Mouse (Mus musculus) lung, postnatal 0 days (tissue): ENCODE measurements around the gene Hoxc11. TPM values are rescaled to one million over a fixed set of nuclear protein-coding genes. Genes with fewer than 3 reads are reported as not detected.

Source experiments
- ATAC-seq: fragments of 200-750 bp; cut with Nextera tagmentation; 2 replicates; pipeline ENCODE4 v1.8.0; 2017; ENCODE audit warnings: moderate library complexity
- DNase-seq: peaks from one replicate; pipeline ENCODE4 v3.0.0-alpha.2; 2016; ENCODE audit warnings: low spot score
- H3K27ac ChIP-seq: fragments of 300-500 bp; sonication (generic); 2 replicates; pipeline ENCODE4 v1.5.1; 2014; ENCODE audit warnings: antibody characterized with exemption, mild to moderate bottlenecking, low read length, mixed read lengths
- H3K27me3 ChIP-seq: fragments of 300-500 bp; sonication (generic); replicated peaks from 2 replicates; pipeline ENCODE4 v1.6.1; 2014; ENCODE audit warnings: low read length, mixed read lengths; ENCODE audit not compliant: insufficient read depth
- H3K36me3 ChIP-seq: fragments of 300-500 bp; sonication (generic); 2 replicates; pipeline ENCODE4 v1.6.1; 2014; ENCODE audit warnings: low read length, mixed read lengths; ENCODE audit not compliant: insufficient read depth
- H3K4me1 ChIP-seq: fragments of 300-500 bp; sonication (generic); 2 replicates; pipeline ENCODE4 v1.6.1; 2014; ENCODE audit warnings: antibody characterized with exemption, low read depth, low read length, mixed read lengths; ENCODE audit not compliant: insufficient read depth
- H3K4me2 ChIP-seq: fragments of 300-500 bp; sonication (generic); replicated peaks from 2 replicates; pipeline ENCODE4 v1.6.1; 2014; ENCODE audit warnings: low read depth, mild to moderate bottlenecking, low read length, moderate library complexity, mixed read lengths
- H3K4me3 ChIP-seq: fragments of 300-500 bp; sonication (generic); 2 replicates; pipeline ENCODE4 v1.5.1; 2014; ENCODE audit warnings: low read depth, low read length
- H3K9ac ChIP-seq: fragments of 300-500 bp; sonication (generic); replicated peaks from 2 replicates; pipeline ENCODE4 v1.6.1; 2014; ENCODE audit warnings: low read depth, mild to moderate bottlenecking
- H3K9me3 ChIP-seq: fragments of 300-500 bp; sonication (generic); 2 replicates; pipeline ENCODE4 v1.6.1; 2016; ENCODE audit warnings: low read length, mixed read lengths
- CTCF ChIP-seq: IDR thresholded peaks from 2 replicates; pipeline ENCODE4 v1.5.1; 2016; ENCODE audit warnings: antibody characterized with exemption, mild to moderate bottlenecking
- EP300 ChIP-seq: IDR thresholded peaks from 2 replicates; pipeline ENCODE4 v1.6.1; 2016; ENCODE audit warnings: antibody characterized with exemption, mild to moderate bottlenecking, control low read depth
- WGBS: fragments of 180-500 bp; shearing (Covaris S2); extraction: QIAGEN DNeasy Blood & Tissue Kit; methylation state at CpG from one replicate; pipeline ENCODE4 v1.1.7; 2014; 5-methylcytosine and 5-hydroxymethylcytosine counted together
- polyA plus RNA-seq: library from polyadenylated mRNA; unstranded; fragments of >200 nt; fragmentation: Nextera tagmentation; extraction: Ambion mirVana; gene quantifications from 2 replicates; pipeline ENCODE4 v1.2.1, GENCODE M21; 2015

Hoxc11 gene
- polyA plus RNA-seq, 1 experiment from 2014 or later, result not detected

DNA sequence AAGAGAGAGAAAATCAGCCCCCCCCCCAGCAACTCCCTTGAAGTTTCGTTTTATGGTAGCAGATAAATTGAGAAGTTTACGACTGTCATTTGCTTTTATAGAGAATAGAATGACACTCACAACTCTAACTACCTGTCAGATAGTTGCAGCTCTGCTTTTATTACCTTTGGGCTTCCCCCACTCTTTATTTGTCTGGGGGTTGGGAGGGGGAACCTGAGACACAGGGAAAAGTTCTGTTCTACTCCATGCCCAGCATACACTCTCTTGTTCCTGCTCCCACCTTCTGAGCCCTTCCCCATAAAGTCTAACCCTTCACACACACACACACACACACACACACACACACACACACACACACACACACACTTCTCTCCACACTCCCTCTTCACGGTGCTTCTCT, 38.6 kb downstream of the Hoxc11 start:
- Histone ChIP-seq H3K36me3 (no peaks in the 10 kb centered on the region), H3K4me1 (no peaks in the 10 kb centered on the region), H3K27me3 (peaks cover 90% of the 10 kb centered on the region), H3K9me3 (no peaks in the 10 kb centered on the region), H3K27ac (no peak overlapping the region), H3K4me2 (no peak overlapping the region), H3K9ac (no peak overlapping the region), H3K4me3 (no peak overlapping the region)
- DNase-seq (no peak), ATAC-seq (no peak)
- 0% methylated on average over 3 of the region's 3 CpGs for WGBS
- TF ChIP-seq EP300, result no peak
- no peak for TF ChIP-seq CTCF

DNA sequence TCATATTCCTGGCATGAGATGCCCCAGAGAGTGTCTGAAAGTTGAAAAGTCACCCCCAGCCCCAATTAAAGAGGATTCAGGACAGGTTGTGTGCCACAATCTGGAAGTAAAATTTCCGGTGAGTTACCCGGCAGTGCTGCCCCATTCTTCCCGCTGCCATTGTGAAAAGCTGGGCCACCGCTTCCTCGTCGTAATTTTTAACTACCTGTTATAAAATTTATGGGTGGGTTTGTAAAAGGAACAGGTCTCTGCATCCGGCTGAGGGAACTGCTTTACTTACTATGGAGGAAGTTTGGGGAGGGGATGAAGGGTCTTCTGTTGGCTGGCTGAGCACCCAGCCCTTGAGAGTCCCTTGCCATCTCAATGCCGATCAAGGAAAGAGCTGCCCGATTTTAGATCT, 42.3 kb downstream of the Hoxc11 start:
- no peak overlapping the region for H3K9ac ChIP-seq
- H3K4me3 ChIP-seq, result no peak overlapping the region
- ATAC-seq (no peak), DNase-seq (no peak)
- no peaks in the 10 kb centered on the region for H3K36me3 ChIP-seq
- no peak overlapping the region for H3K4me2 ChIP-seq
- no peak for TF ChIP-seq EP300
- no peak for TF ChIP-seq CTCF
- H3K27ac ChIP-seq, result no peak overlapping the region
- peaks cover 93% of the 10 kb centered on the region for H3K27me3 ChIP-seq
- no peaks in the 10 kb centered on the region for H3K9me3 ChIP-seq
- under 1% methylated on average over 9 of the region's 9 CpGs for WGBS
- H3K4me1 ChIP-seq, result no peaks in the 10 kb centered on the region

DNA sequence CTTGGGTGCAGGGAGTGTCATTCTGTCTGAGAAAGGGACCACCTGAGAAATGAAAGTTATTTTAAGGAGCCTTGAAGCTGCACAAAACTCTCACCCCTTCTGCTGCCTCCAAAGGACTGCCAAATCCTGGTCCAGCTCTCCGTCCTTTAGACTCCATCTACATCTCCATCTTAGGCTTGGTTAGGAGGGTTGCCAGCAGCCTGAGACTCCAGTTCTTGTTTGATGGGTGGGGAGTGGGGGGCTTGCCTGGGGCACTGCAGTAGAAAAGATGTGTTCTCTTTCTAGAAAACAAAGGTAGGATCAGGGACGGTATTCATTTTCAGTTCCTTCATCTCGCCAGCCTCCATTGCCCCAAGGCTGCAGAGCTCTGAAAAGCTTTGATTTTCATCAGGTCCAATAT, 43.2 kb downstream of the Hoxc11 start:
- no peak overlapping the region for H3K27ac ChIP-seq
- no peaks in the 10 kb centered on the region for H3K36me3 ChIP-seq
- no peak for ATAC-seq
- no peak for DNase-seq
- no peaks in the 10 kb centered on the region for H3K4me1 ChIP-seq
- no peak overlapping the region for H3K4me2 ChIP-seq
- no peaks in the 10 kb centered on the region for H3K9me3 ChIP-seq
- 0% methylated on average over 3 of the region's 3 CpGs for WGBS
- TF ChIP-seq CTCF (no peak), EP300 (no peak)
- no peak overlapping the region for H3K9ac ChIP-seq
- no peak overlapping the region for H3K4me3 ChIP-seq
- H3K27me3 ChIP-seq, result peaks cover 93% of the 10 kb centered on the region

DNA sequence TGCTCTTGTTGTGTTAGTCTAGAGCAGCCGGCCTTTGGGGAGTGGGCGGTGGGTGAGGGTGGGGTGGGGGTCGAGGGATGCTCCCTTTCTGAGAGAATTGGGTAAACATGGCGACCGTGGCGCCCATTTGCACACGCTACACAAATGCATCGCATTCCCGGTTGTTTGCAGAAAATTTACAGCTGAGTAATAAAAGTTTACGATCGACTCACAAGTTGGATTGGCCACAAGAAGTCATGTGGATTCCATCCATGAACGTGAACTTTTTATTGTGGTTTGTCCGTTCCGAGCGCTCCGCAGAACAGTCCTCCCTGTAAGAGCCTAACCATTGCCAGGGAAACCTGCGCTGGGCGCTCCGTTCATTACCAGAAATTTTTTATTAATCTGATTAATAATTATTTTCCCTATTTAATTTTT, 43.7 kb downstream of the Hoxc11 start, which contains the start of gene Hoxc6:
TSS of gene Hoxc6 (plus strand) at position 319 of the 417 bp plus-strand sequence.
- TF ChIP-seq EP300 (no peak), CTCF (no peak)
- Histone ChIP-seq H3K27me3 (peaks cover 93% of the 10 kb centered on the region), H3K4me1 (no peaks in the 10 kb centered on the region), H3K9me3 (no peaks in the 10 kb centered on the region), H3K4me3 (peak within 1 kb of the TSS; percentile 31; the same call in 1 of the 2 replicates), H3K36me3 (no peaks in the 10 kb centered on the region), H3K27ac (no peak within 1 kb of the TSS), H3K4me2 (peak within 1 kb of the TSS; percentile 68), H3K9ac (no peak within 1 kb of the TSS)
- DNase-seq (no peak), ATAC-seq (no peak)
- WGBS, result 3% methylated on average over 19 of the region's 19 CpGs

DNA sequence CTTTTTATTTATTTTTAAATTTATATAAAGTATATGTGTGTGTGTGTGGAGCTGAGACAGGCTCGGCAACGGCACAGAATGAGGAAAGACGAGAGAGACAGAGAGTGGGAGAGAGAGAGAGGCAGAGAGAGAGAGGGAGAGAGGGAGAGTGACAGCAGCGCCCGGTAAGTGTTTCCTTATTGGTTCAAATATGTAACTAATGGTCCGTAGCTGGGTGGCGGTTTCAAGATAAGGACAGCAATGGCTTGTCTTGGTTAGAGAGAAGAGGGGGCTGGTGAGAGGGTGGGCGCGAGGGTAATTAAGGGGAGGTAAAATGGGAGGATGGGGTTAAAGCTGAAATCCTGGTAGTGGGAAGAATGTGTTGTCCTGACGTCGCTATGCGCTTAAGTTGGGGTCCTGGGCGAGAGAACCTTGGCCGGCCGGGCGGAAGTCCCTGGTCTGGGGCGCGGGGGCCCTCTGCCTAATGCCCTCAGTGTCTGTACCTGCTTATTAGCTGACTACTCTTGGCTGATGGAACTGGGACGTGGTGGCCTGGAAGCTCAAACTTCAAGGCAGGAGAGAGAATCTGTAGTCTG, 44.5 kb downstream of the Hoxc11 start:
- WGBS, result under 1% methylated on average over 19 of the region's 19 CpGs
- peak overlapping the region; percentile 68 for H3K4me2 ChIP-seq
- no peak for TF ChIP-seq CTCF
- TF ChIP-seq EP300, result no peak
- DNase-seq (no peak), ATAC-seq (no peak)
- no peaks in the 10 kb centered on the region for H3K9me3 ChIP-seq
- 0 out of 2 replicates have a peak overlapping the region, but pooled peaks have one; percentile 31 for H3K4me3 ChIP-seq
- no peaks in the 10 kb centered on the region for H3K4me1 ChIP-seq
- H3K36me3 ChIP-seq, result no peaks in the 10 kb centered on the region
- H3K27ac ChIP-seq, result no peak overlapping the region
- H3K9ac ChIP-seq, result no peak overlapping the region
- peaks cover 94% of the 10 kb centered on the region for H3K27me3 ChIP-seq

DNA sequence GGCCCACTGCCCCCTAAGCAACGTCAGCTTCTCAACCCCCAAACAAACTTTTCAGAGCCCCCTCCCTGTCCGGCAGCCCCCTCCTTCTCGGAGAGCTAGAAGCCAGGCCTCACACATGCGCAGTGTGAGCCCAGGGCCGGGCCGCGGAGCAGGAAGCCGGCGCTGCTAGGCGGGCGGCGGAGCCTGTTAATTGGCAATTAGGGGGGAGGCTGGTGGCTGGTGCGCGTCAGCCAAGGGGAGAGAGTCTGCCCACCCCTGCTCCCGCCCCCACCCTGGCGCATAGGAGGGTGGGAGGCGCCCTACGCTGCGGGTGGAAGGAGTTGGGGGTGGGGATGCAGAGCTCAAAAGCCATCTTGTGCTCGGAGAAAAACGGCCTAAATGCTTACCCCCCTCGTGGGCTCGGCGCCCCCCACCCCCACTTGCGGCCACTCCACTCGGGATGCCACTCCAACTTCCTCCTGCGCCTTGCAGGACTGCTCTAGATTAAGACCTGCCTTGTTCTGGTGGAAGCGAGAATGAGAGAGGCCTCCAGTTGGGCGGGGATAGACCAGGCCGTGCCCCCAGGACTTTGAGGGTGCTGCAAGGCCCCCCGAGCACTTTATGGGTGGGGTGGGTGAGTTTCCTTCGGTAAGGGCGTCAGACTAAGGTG, 45.1 kb downstream of the Hoxc11 start:
- 1% methylated on average over 33 of the region's 33 CpGs for WGBS
- Histone ChIP-seq H3K36me3 (no peaks in the 10 kb centered on the region), H3K4me2 (peak overlapping the region; percentile 68), H3K9ac (no peak overlapping the region), H3K27ac (no peak overlapping the region), H3K4me1 (no peaks in the 10 kb centered on the region), H3K27me3 (peaks cover 94% of the 10 kb centered on the region), H3K9me3 (no peaks in the 10 kb centered on the region), H3K4me3 (peak overlapping the region; percentile 31)
- DNase-seq (peak; percentile 42), ATAC-seq (no peak; the same call in 1 of the 2 replicates)
- TF ChIP-seq EP300, result no peak
- TF ChIP-seq CTCF, result no peak
